Mouse (Mus musculus) bone marrow, adult 2 months (tissue): ENCODE data around the gene Antxr2. TPM values are rescaled to one million over a fixed set of nuclear protein-coding genes. Genes with fewer than 3 reads are reported as not detected.

Source experiments
- H3K27ac ChIP-seq: fragments of 200-500 bp; 2 replicates; pipeline ENCODE4 v1.5.1; 2012; ENCODE audit warnings: low read depth, mild to moderate bottlenecking, control low read depth, inconsistent platforms, low read length; ENCODE audit not compliant: control insufficient read depth, poor library complexity, insufficient read depth
- H3K4me1 ChIP-seq: fragments of 200-500 bp; 2 replicates; pipeline ENCODE4 v1.6.1; 2011; ENCODE audit warnings: low read length; ENCODE audit not compliant: control insufficient read depth, insufficient read depth
- H3K4me3 ChIP-seq: fragments of 200-500 bp; replicated peaks from 2 replicates; pipeline ENCODE3; 2011; ENCODE audit warnings: mild to moderate bottlenecking, low read depth, low read length, control low read depth; ENCODE audit not compliant: control insufficient read depth
- CTCF ChIP-seq: fragments of 200-500 bp; IDR thresholded peaks from 2 replicates; pipeline ENCODE4 v1.5.1; 2011; ENCODE audit warnings: low read length, control low read depth; ENCODE audit not compliant: control insufficient read depth, insufficient read depth
- POLR2A ChIP-seq: fragments of 200-500 bp; IDR thresholded peaks from 2 replicates; pipeline ENCODE4 v1.6.1; 2011; ENCODE audit warnings: low read depth, mild to moderate bottlenecking, control low read depth, low read length, borderline replicate concordance; ENCODE audit not compliant: control insufficient read depth
- WGBS: fragments of 180-500 bp; shearing (Covaris S2); methylation state at CpG from one replicate; pipeline ENCODE4 v1.1.7; 2018; 5-methylcytosine and 5-hydroxymethylcytosine counted together
- polyA plus RNA-seq: library from polyadenylated mRNA; stranded (reverse); fragments of >200 nt; gene quantifications from 2 replicates; pipeline ENCODE4 v1.2.4, GENCODE M21; 2011; ENCODE audit warnings: low replicate concordance; ENCODE audit not compliant: missing spikeins, insufficient read depth, insufficient read length

The Antxr2 gene
- polyA plus RNA-seq, 1 experiment, result 3.9 TPM

GRCm38 (mm10) chr5:97980472-97980871 lies 50.4 kb downstream of the Antxr2 start:
- TF ChIP-seq CTCF, result no peak
- TF ChIP-seq POLR2A, result no peak
- H3K27ac ChIP-seq, result no peak overlapping the region
- no peaks in the 10 kb centered on the region for H3K4me1 ChIP-seq
- WGBS, result 81% methylated on average over 14 of the region's 14 CpGs
- no peak overlapping the region for H3K4me3 ChIP-seq

DNA sequence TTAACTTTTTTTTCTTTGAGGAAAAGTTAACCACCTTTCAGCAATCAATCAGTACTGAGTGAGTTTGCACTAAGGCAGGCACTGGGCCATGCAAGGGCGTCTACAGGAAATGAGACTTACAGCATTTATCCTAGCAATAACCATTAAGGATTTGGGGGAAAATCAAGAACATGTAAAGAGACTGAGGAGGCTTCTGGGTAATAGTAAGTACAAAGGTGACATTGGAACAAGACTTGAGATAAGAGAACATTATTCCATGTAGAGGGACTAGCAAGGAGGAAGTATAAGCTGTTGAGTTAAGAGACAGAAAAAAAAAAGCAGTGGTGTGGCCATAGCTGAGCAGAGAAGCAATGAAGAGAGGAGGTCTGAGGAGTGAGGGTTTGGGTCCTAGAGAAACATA lies 57.5 kb downstream of the Antxr2 start:
- 77% methylated on average over 1 of the region's 1 CpGs for WGBS
- TF ChIP-seq POLR2A (no peak), CTCF (no peak)
- H3K4me1 ChIP-seq, result no peaks in the 10 kb centered on the region
- no peak overlapping the region for H3K27ac ChIP-seq
- no peak overlapping the region for H3K4me3 ChIP-seq

DNA sequence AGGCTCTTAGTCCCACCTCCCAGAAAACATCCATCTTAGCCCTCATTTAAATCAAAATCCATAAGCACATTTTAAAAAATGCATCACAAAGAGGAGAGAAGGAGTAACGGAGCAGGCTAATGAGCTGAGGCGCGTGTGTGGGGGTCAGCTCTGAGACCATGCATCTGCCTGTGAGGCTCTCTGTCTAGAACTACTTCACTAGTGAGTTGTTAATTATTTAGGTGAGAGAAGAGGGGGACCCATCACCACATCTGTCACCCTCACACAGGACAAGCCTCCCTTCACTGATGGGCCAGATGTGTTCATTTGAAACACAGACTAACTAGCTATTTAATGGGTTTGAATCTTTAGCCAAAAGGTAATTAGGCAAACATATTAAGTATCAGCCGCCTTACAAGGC lies 58.8 kb downstream of the Antxr2 start:
- TF ChIP-seq CTCF, result no peak
- no peak for TF ChIP-seq POLR2A
- WGBS, result 87% methylated on average over 4 of the region's 4 CpGs
- H3K4me3 ChIP-seq, result no peak overlapping the region
- H3K27ac ChIP-seq, result no peak overlapping the region
- H3K4me1 ChIP-seq, result no peaks in the 10 kb centered on the region; the same call in 1 of the 2 replicates

- no peak overlapping the region for H3K4me3 ChIP-seq
- H3K27ac ChIP-seq, result no peak overlapping the region
- WGBS, result 78% methylated on average over 3 of the region's 3 CpGs
- TF ChIP-seq CTCF, result no peak
- no peak for TF ChIP-seq POLR2A
- no peaks in the 10 kb centered on the region; the same call in 1 of the 2 replicates for H3K4me1 ChIP-seq
These were observed 59.6 kb downstream of the Antxr2 start for GRCm38 (mm10) chr5:97971236-97971635.

DNA sequence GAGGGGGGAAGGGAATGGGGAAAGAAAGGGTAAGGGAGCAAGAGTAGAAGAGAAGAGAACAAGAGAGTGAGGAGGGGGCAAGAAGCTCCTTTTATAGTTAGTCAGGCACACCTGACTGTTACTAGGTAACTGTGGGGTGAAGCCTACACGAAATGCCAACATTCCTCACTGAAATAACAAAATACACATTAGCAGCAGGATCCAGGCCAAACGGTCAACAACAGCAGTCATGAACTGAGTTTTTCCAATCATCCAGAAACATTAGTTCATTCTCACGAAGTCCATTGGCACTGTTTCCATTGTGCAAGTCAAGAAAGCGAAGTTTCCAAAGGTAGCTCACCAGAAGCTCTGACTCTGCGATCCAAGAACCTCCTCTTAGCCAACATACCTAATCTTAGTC lies 63.8 kb downstream of the Antxr2 start:
- 79% methylated on average over 5 of the region's 5 CpGs for WGBS
- H3K27ac ChIP-seq, result no peak overlapping the region

DNA sequence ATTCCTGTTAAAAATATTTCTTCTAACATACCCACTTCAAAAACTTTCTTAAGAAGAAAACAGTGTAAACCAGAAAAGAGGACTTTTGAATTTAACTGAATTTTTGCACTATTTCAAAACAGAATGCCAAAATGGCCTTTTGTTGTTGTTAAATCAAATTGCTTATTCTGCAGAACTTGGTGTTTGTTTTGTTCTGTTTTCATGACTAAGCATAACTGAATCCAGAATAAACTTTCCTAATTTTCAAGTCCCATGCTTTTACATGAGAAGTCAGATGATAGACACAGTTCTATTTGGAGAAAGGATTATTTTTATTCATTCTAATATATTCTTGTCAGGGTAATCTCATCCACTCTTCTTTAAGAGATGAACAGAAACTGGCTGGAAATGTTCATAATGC lies 64.7 kb downstream of the Antxr2 start:
- TF ChIP-seq CTCF (no peak), POLR2A (no peak)

More for the DNA sequence above, 63.8 kb downstream of the Antxr2 start:
- no peak overlapping the region for H3K4me3 ChIP-seq
- H3K4me1 ChIP-seq, result peaks cover 3% of the 10 kb centered on the region
- TF ChIP-seq CTCF (no peak), POLR2A (no peak)

DNA sequence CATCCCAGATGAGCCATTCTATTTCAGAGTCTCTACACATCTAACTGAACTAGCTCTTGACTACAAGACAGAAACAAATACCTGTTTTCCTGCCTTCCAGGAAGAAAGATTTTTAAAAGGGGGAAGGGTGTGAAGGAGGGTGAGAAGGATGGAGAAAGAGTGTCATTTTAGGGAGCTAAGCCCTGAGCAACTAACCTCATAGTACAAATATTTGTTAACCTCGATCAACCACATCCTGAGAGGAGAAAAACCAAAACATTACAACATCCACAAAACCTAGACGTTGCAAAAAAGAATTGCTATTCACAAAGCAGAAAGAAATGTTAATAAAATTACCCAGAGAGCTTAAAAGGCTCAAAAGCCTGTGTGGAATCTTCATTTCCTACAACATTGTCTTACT lies 66.4 kb downstream of the Antxr2 start:
- Histone ChIP-seq H3K4me1 (peaks cover 3% of the 10 kb centered on the region), H3K27ac (no peak overlapping the region), H3K4me3 (no peak overlapping the region)
- no peak for TF ChIP-seq POLR2A
- TF ChIP-seq CTCF, result no peak
- 10% methylated on average over 2 of the region's 2 CpGs for WGBS

More for the DNA sequence above, 64.7 kb downstream of the Antxr2 start:
- Histone ChIP-seq H3K27ac (no peak overlapping the region), H3K4me3 (no peak overlapping the region), H3K4me1 (peaks cover 3% of the 10 kb centered on the region)

DNA sequence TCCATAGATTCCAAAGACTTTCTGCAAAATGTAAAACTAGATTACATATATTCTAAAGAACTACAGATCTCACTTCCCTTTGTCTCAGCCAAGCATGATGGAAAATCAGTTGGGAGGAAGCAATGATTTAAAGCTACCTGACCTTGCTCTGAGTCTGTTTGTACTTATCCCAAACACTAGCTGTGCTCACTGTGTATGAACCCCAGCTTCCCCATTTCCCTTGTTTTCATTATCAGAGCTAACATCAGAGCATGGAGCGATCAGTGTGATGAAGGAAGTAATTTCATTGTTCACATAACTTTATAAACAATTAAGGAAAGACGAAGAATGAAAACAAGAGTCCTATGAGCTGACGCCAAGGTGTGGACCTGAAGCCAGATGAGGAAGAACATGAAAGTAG lies 68.3 kb downstream of the Antxr2 start:
- Histone ChIP-seq H3K27ac (no peak overlapping the region), H3K4me3 (no peak overlapping the region), H3K4me1 (peaks cover 6% of the 10 kb centered on the region)
- TF ChIP-seq CTCF (no peak), POLR2A (no peak)
- 74% methylated on average over 3 of the region's 3 CpGs for WGBS

DNA sequence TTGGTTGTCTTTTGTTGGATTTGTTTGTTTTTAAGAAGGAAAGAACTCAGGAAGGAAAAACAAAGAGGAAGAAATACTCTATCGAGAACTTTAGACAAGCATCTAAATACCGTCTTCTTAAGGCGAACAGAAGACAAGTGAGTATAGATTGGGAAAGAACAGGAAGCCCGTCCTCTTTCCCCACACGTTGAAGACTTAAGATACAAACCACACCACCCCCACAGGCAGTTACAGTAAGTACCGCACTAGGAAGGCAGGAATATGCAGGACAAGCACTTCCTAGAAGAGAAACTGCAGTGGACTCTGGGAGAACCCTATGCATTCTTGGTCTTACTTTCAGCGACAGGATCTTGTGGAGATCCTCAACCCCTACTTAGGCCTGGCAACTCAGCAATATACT lies 69.1 kb downstream of the Antxr2 start:
- no peak overlapping the region for H3K4me3 ChIP-seq
- 38% methylated on average over 7 of the region's 7 CpGs for WGBS
- TF ChIP-seq CTCF, result no peak
- no peak for TF ChIP-seq POLR2A
- peaks cover 6% of the 10 kb centered on the region for H3K4me1 ChIP-seq
- no peak overlapping the region for H3K27ac ChIP-seq
